Mouse (Mus musculus): ENCODE results near the gene Igflr1.

Gene Igflr1

DNA sequence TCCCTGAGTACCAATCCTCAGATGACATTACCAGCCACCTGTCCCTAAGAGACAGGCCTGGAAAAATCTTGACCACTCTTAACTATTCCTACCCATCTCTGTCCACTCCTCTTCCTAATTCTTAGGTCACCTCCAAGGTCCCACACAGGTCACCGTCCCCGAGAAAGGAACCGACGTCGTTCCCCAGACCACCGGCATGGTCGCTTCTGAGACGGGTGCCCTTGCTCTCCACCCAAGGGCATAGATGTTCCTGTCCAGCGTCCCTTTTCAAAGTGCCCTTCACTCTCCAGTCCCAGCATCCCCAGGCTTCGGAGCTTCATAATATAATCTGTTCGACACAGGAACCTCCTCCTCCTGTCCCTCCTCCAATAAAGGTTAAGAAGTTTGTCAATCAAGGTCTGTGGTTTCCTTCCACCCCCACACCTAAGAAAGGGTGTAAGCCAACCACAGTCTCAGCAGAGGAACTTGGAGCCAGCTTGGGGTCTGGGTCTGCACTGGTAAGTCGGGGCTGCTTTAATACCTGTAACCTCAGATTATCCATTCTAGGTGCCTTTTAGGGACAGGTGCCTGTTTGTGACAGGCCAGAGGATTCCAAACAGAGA is at the start of gene Igflr1:
Gene Igflr1, plus strand, starts transcription at position 458 of the 602 bp plus-strand sequence.
- no peak for DNase-seq (ENCODE audit: low spot score)

DNA sequence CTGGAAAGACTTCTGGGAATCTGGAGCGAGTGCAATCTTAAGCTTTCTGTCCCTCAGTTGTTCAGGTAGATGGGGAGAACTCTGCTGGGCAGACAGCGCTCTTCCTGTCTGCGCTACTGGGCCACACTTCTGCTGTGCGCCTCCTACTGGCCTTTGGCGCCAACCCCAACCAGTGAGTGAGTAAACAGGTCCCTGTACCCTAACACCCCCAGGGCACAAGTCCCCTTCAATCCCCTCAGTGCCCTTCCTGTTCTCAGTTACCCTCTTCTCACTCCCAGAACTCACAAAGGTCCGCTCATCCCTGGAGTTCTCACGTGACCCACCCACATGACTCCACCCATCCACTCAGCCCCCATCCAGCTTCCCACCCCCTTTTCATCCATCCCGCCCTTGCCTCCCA is 46.9 kb upstream of the Igflr1 start:
- DNase-seq (ENCODE audit: low spot score) = no peak

DNA sequence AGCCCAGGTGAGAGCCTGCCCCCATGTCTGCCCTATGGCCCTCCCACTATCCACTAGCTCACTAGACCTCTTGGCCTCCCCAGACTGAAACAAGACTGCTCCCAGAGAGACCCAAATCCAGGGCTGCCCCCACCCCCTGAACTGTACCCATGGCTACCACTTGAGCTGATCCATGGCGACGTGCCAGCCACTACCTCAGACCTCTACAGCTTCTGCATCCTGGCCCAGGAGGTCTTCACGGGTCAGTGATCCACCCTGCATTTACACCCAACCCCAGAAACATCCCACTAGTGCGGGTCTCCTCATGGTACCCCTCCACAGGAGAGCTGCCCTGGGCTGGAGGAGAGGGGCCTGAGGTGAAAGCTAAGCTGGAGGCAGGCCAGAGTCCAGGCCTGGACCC is 44.8 kb upstream of the Igflr1 start:
- no peak for DNase-seq (ENCODE audit: low spot score)

DNA sequence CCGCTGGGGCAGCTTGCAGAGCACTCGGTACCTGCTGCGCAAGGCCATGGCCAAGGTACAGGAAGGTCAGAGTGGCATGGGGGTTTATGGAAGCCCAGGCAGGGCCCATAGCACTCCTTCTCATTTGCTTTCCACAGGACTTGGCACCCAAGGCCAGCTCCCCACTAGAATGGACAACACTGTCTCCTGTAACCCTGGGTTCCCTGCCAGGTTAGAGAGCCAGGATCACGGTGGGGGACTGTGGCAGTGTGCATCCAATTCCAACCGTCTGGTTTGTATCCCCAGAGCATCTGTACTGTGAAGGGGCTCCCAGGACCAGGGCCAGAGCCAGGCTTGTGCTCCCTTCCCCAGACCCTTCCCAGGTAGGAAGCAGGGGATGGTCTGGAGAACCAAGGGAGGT is 44.4 kb upstream of the Igflr1 start:
- DNase-seq (ENCODE audit: low spot score) = no peak

DNA sequence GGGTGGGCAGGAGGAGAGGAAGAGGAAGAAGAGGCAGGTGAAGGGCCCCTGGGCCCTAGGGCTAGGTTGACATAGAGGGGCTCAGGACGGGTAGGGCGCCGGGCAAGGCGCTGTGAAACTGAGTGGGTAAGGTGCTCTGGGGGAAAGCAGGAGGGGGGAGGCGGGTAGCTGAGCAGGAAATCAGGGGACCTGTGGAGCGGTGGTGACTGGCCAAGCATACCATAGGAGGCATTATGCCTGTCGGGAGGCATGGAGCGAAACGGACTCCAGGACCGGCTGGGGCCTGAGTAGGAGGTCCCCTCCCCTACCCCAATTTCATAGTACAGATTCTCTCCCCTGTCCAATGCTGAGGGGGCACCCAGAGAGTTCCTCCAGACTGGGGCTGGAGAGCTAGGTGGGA is 42.4 kb upstream of the Igflr1 start:
- DNase-seq (ENCODE audit: low spot score) = no peak

DNA sequence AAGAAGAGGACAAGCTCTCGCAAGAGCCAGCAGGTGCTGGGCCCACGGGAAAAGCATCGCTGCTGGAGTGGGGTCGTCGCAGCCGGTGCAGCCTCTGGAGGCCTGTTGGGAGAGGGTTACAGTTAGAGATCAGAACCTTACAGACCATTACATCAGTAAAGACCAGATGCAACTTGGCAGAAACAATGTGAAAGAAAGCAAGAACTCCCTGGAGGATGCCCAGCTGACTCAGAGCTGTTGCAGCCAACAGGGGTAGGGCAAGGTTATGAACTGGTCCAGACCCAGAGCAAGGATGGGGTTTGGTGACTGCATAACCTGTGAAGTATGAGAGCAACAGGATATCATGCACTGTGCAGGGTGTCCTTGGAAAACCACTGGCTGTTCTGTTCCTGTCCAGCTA is 40.7 kb upstream of the Igflr1 start:
- no peak for DNase-seq (ENCODE audit: low spot score)

DNA sequence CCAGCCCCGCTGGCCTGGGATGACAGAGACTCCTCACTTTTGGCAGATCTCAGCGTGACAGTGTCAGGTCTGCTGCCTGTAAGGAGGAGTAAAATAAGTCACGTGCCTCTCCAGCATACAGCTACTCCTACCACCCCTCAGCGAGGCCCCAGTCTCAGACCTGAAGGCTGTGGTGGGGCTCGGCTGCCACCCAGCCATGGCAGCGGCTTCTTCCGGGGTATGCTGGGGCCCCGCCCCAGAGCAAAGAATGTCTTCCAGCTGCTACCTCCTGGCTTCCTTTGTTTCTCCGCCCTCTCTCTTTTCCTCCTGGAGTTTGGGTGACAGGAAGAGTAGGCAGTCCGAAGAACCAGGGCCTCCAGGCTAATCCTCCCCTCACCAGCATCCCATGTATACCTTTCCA is 39.3 kb upstream of the Igflr1 start:
- DNase-seq (ENCODE audit: low spot score) = no peak

DNA sequence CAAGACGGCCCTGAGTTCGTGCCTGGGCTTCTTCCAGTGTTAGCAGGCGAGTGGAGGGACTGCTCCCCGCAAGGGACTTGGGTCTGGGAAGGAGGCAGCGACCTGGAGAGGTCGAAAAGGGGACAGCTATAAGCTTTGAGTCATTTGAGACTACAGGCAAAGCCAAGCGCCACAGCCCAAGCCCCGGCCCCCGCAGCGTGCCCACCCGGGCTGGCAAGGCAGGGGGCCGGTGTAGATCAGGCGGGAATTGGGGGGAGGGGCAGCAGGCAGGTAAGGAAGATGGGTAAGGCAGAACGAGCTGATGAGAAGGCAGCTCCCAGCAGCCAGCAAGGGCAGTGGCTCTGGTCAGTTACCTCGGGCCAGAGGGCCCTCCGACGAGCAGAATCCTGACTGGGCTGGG is 38.8 kb upstream of the Igflr1 start:
- DNase-seq (ENCODE audit: low spot score) = no peak

DNA sequence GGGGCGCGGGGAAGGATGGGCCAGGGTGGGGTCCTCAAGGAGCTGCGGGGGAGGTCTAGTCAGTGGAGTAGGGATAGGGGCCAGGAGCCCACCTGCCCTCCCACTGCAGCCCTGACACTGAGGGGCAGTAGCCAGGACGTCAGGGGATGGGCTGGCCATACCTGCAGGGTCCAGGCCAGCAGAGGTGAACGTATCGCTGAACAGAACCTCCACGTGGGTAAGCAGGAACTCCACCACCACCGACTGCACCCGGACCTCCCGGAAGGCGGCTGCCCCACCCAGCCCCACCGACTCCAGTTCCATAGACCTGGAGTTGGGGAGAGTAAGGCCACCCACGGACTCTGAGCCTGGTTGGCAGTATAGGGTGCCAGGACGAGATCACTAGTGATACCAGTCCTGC is 38.2 kb upstream of the Igflr1 start:
- DNase-seq (ENCODE audit: low spot score) = no peak

DNA sequence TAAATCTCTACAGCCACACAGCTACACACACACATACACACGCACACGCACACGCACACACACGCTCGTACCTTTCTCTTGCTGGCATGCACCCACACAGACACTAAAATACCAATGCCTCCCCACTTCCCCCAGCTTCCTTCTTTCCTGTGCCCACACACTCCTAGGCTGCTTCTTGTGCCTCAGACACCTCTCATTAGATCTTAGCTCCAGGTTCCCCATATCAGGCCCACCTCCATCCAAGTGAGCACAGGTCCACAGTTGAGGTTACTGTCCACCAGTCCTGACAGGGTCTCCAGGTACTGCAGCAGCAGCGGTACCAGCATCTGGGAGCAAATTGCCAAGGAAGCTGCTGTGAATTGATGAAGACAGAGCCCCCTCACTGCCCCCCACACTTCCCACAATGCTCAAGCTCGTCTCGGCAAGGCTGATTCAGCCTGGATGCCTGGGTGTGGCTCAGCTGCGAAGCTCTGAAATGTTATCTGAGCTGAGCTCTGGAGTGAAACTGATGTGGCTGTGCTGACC is 33.9 kb upstream of the Igflr1 start:
- no peak for DNase-seq (ENCODE audit: low spot score)

DNA sequence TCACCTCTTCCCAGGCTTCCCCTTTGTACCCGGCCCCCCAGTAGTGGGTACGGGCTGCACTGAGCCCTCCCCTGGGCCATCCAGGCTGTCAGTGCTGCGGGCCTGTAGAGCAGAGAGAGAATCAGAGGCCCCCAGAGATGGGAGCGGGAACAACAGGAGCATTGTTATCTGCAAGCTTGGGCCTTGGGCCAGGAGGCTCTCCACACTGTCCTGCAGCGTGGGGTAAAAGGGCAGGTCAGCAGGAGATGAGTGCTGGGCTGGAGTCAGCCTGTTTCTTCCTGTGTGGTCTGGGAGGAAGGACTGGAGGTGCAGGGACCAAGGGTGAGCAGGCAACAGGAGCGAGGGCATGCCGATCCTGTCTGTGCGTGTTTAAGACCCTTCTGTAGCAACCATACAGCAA is 32.3 kb upstream of the Igflr1 start:
- no peak for DNase-seq (ENCODE audit: low spot score)

DNA sequence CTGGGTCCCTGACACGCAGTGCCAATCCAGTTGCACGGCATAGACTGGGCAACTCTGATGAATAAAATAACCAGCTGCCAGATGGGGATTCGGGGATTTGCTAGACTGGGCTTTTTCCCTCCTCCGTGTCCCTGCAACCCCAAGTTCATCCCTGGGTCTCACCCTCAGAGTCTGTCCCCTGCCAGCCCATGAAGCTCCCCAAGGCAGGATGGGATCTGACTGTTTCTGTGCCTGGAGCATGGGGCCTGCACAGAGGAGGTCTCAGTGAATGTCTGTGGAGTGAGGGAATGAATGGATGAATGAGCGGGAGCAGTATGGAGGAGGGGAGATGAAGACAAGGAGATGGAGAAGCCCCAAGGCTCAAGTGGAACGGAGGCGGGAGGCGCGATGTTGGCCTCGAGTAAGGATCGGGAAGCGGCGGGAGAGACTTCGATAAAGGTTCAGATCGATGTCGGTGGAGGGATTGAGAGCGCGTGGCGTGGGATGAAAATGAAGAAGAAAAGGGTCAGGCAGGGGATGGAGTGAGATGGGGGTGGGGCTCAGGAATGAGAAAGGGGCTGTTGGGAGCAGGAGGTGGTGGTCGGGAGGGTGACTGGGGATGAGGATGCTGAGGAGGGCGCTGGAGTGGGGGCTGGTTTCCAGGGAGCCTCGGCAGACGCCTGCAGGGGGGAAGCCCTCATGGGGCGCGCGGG is 31.1 kb upstream of the Igflr1 start:
- DNase-seq (ENCODE audit: low spot score) = no peak

DNA sequence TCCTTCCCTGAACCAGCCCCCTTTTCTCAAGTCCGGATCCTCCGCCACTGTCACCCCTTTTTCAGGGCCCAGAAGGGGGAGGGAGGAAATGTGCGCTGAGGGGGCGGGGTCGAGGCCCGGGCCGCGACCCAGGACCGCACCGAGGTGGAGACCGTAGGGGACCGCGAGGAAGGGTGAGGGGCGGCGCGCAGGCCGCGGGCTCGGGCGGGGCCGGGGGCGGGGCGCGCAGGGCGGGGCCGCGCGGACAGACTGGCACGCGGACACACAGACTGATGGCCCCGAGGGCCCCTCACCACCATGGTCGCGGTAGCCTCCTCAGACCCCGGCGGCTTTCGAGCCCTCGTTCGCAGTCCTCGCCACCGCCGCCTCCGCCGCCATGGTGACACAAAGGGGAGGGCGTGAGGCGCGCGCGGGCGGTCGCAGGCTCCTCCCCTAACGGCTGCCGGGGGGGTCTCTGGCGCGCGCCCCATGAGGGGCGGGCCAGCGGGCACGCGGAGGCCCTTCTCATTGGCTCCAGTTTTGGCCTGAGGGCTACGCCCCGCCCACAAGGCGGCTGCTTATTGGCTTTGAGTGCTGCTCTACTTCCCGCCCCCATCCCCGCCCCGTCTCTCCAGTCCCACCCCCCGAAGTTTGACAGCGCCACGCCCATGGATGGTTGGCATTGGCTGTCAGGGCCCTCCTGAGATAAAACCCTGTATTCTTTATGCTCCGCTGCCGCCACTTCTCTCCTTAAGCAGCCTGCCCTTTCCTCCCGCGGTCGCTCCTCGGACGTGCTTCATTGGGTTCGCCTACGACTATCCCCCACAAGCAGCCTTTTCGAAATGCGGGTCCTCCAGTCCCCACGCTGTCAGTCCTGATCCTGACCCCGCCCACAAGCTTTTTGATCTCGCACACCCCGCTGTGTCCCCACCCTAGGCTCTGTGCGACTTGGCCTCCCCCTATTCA is 30.3 kb upstream of the Igflr1 start, which contains the start of gene Arhgap33:
Gene Arhgap33, minus strand, starts transcription at position 428 of the 945 bp plus-strand sequence.
- DNase-seq (ENCODE audit: low spot score) = peak; percentile 93

DNA sequence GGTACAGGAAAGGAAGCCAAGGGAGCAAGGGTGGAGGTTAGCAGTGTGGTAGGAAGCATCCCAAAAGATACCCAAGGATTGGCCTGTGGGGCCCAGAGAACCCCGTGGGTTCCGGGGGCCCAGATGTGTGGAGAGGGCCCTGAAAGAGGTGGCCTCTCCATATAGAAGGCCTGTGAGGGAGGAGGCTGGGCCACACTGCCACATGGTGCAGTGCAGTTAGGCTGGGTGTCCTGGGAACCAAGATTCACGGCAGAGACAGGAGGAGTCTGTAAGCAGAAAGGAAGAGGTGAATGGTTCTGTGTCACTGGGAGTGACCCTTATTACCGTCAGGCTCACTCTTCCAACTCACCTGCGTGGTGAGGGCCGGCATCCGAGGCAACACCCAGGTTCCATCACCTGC is 24.7 kb upstream of the Igflr1 start:
- no peak for DNase-seq (ENCODE audit: low spot score)

DNA sequence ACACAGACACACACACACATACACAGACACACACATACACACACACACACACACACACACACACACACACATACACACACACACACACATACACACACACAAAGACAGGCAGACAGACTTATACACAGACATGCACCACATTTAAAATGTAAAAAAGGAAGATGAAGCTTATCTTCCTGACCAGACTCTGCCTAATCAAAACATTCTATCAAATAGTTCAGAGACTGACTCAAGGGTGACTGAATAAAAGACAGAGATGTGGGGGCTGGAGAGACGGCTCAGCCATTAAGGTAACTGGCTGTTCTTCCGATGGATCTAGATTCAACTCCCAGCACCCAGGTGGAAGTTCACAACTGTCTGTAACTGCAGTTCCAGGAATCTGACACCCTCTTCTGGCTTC is 20.9 kb upstream of the Igflr1 start:
- no peak for DNase-seq (ENCODE audit: low spot score)

DNA sequence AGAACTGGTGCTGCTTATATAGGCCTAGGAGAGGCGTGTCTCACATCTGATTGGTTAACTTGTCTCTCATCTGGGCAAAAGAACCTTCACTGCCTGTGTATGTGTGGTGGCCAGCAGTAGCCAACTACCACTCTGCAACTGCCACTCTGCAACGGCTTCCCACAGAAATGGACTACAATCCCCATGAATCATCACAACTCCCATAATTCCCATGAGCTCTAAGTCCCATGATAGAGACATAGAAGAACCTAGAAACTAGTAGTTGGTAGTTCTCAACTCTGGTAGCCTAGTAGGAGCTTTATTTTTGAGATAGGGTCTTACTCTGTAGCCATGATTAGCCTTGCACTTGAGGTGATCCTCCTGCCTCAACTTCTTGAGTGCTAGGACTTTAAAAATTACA is 15.3 kb upstream of the Igflr1 start:
- DNase-seq (ENCODE audit: low spot score) = no peak

DNA sequence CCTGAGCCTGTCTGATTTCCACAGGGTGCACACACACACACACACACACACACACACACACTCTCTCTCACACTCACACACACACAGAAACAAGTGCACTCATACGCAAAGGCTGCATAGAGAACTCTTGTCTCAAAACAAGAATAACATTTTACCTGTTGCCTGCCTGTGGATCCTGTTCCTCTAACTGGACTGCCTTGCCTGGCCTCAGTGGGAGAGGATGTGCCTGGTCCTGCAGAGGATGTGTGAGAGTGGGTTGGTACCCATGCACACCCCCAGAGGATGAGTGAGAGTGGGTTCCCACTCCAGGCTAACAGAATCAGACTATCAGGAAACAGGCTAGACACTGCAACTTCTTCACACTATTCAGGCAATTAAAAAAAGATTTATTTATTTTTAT is 14.6 kb upstream of the Igflr1 start:
- DNase-seq (ENCODE audit: low spot score) = no peak

DNA sequence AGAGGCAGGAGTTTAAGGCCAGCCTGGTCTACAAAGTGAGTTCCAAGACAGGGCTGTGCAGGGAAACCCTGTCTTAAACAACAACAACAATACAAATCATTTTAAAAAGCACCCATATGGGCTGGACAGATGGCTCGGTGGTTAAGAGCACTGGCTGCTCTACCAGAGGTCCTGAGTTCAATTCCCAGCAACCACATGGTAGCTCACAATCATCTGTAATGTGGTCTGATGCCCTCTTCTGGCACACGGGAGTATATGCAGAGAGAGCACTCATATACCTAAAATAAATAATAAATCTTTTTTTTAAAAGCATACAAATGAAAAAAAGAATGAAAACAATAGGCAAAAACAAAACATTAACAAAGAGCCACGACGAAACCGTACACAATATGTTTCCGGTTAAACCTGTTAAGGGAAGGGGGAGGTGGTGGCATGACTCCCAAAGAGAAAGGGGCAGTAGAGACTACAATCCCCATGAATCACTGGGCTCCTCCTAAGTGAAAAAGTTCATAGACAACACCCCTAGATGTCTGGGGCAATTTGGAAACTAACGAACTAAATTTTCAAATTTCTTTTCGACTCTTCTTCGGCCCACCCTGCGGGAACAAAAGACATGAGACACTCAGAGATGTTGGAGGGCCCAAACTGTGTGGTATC is 13.7 kb upstream of the Igflr1 start:
- DNase-seq (ENCODE audit: low spot score) = peak; percentile 81

DNA sequence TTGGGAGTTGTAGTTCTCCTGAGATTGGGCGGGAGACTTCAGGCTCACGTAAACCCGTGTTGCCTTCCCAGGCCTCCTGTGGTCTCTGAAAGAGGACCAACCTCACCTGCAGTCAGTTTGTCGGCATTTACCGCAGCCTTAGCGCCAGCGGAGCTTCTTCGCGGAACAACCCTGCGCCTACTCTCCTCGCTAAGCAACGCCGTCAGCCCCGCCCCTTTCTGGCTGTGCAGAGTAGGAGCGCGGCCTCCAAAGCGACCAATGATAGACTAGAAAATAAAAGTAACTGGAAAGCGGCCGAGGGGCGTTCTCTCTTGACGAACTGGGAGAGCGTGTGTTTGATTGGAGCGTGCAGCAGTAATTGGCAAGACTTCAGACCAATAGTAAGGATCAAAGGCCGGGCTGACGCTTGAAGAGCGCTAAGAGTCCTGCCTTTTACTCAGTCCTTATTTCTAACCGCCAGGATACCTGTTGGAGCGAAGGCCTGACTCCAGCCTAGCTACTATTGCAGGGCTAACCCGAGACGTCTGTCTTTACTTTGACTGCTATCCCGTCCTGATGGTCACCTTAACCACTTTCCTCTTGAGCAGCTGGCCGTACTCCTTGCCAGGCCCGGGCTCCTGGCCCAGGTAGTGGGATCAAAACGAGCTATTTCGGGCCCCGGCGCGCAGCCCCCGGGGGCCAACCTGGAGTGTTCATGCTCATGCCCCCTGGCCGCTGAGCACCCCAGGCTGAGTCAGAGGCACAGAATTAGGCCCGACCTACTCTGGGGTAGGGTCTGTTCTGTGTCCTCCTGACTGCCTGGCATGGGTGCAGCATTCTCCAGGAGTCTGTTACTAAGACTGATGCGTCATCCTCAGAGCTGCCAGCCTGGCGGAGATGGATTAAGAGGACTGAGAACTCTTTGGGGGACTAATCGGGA is 12.9 kb upstream of the Igflr1 start, which contains the start of the genes Hspb6 and Proser3:
Gene Hspb6, plus strand, starts transcription at position 77 of the 919 bp plus-strand sequence.
Gene Proser3, minus strand, starts transcription at position 198 of the 919 bp plus-strand sequence.
- peak; percentile 97 for DNase-seq (ENCODE audit: low spot score)

DNA sequence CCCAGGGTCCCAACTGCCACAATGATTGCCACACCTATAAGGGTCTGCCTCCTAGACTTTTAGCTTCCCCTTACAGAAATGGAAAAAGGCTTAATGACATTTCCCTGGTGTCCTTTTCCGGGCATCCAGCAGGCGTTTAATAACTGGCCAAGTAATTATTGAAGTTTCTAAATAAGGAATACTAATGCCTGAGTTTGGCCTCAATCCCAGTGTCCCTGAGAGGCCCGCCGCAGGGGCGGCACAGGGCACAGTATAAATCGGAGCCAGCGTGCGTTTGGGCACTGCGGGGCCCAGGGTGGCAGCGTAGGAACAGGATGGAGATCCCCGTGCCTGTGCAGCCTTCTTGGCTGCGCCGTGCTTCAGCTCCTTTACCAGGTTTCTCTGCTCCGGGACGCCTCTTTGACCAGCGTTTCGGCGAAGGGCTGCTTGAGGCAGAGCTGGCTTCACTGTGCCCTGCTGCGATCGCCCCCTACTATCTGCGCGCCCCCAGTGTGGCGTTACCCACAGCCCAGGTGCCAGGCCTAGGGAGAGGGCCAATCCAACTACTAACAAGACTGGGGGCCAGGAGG is 12.1 kb upstream of the Igflr1 start:
- DNase-seq (ENCODE audit: low spot score) = no peak
